Mouse (Mus musculus) stomach, postnatal 0 days (tissue): ENCODE data around the gene Nup107. TPM values are rescaled to one million over a fixed set of nuclear protein-coding genes. Genes with fewer than 3 reads are reported as not detected.
A peak's percentile ranks its signal among the peaks of the same experiment; 100 is the strongest.

ENCODE experiments used
- ATAC-seq: fragments of 200-750 bp; cut with Nextera tagmentation; 2 replicates; pipeline ENCODE4 v1.8.0; 2017; ENCODE audit not compliant: low FRiP score, low TSS enrichment
- DNase-seq: peaks from one replicate; pipeline ENCODE4 v3.0.0-alpha.2; 2016; ENCODE audit warnings: low spot score
- H3K27ac ChIP-seq: fragments of 300-500 bp; sonication (generic); replicated peaks from 2 replicates; pipeline ENCODE4 v1.5.1; 2014; ENCODE audit warnings: mild to moderate bottlenecking, control low read depth
- H3K27me3 ChIP-seq: fragments of 300-500 bp; sonication (generic); 2 replicates; pipeline ENCODE4 v1.6.1; 2014; ENCODE audit warnings: low read length; ENCODE audit not compliant: control insufficient read depth, insufficient read depth
- H3K36me3 ChIP-seq: fragments of 300-500 bp; sonication (generic); 2 replicates; pipeline ENCODE4 v1.6.1; 2014; ENCODE audit warnings: low read length, mixed read lengths; ENCODE audit not compliant: control insufficient read depth, insufficient read depth
- H3K4me1 ChIP-seq: fragments of 300-500 bp; sonication (generic); replicated peaks from 2 replicates; pipeline ENCODE4 v1.6.1; 2014; ENCODE audit warnings: antibody characterized with exemption; ENCODE audit not compliant: control insufficient read depth, insufficient read depth
- H3K4me2 ChIP-seq: fragments of 300-500 bp; sonication (generic); replicated peaks from 2 replicates; pipeline ENCODE4 v1.6.1; 2014; ENCODE audit warnings: low read depth, mild to moderate bottlenecking, control low read depth, moderate library complexity
- H3K4me3 ChIP-seq: fragments of 300-500 bp; sonication (generic); 2 replicates; pipeline ENCODE4 v1.5.1; 2014; ENCODE audit warnings: low read depth, low read length, control low read depth
- H3K9ac ChIP-seq: fragments of 300-500 bp; sonication (generic); 2 replicates; pipeline ENCODE4 v1.6.1; 2014; ENCODE audit warnings: mild to moderate bottlenecking, low read length, control low read depth, mixed read lengths
- H3K9me3 ChIP-seq: fragments of 300-500 bp; sonication (generic); 2 replicates; pipeline ENCODE4 v1.6.1; 2016; ENCODE audit warnings: low read length; ENCODE audit not compliant: control insufficient read depth
- CTCF ChIP-seq: IDR thresholded peaks from 2 replicates; pipeline ENCODE4 v1.5.1; 2016; ENCODE audit warnings: antibody characterized with exemption, low read depth, mild to moderate bottlenecking, moderate library complexity
- EP300 ChIP-seq: optimal IDR thresholded peaks from 2 replicates; pipeline ENCODE3; 2016; ENCODE audit warnings: antibody characterized with exemption
- WGBS: fragments of 180-500 bp; shearing (Covaris S2); extraction: QIAGEN DNeasy Blood & Tissue Kit; methylation state at CpG from one replicate; pipeline ENCODE4 v1.1.7; 2014; 5-methylcytosine and 5-hydroxymethylcytosine counted together
- polyA plus RNA-seq: library from polyadenylated mRNA; unstranded; fragments of >200 nt; fragmentation: Nextera tagmentation; extraction: Ambion mirVana; gene quantifications from 2 replicates; pipeline ENCODE4 v1.2.1, GENCODE M21; 2015

The Nup107 gene
- polyA plus RNA-seq, 1 experiment from 2014 or later, result 16.5 TPM

DNA sequence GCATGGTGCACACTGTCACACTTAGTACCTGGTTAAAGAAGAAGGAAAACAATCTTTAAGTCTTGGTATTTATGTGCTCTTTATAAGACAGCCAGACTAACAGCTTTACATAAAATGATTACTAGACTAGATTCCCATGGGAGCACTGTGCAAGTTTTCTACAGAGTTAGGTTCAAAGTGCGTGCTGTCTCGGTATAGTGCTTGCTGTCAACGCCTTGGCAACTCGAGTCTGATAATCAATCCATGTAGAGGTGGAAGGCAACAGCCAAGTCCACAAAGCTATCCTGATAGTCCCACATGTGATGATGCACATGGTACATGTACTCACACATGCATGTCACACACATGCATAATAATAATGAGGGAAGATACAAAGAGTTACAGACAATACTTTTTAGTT lies 32.1 kb upstream of the Nup107 start:
- Histone ChIP-seq H3K27ac (no peak overlapping the region), H3K4me3 (no peak overlapping the region), H3K9me3 (no peaks in the 10 kb centered on the region), H3K4me2 (no peak overlapping the region), H3K4me1 (0 out of 2 replicates have a peak, but pooled peaks cover 3% of the 10 kb centered on the region), H3K27me3 (no peaks in the 10 kb centered on the region), H3K9ac (no peak overlapping the region), H3K36me3 (peaks cover 21% of the 10 kb centered on the region)
- no peak for DNase-seq
- TF ChIP-seq EP300 (no peak), CTCF (no peak)
- no peak for ATAC-seq
- 63% methylated on average over 4 of the region's 4 CpGs for WGBS

- no peak overlapping the region for H3K9ac ChIP-seq
- 0 out of 2 replicates have a peak, but pooled peaks cover 3% of the 10 kb centered on the region for H3K4me1 ChIP-seq
- WGBS, result 49% methylated on average over 4 of the region's 4 CpGs
- H3K27ac ChIP-seq, result no peak overlapping the region
- H3K36me3 ChIP-seq, result peaks cover 24% of the 10 kb centered on the region
- no peak overlapping the region for H3K4me2 ChIP-seq
- no peak overlapping the region for H3K4me3 ChIP-seq
- peak; percentile 48 for DNase-seq
- no peaks in the 10 kb centered on the region for H3K9me3 ChIP-seq
- no peaks in the 10 kb centered on the region for H3K27me3 ChIP-seq
- TF ChIP-seq CTCF (peak; percentile 54), EP300 (no peak)
- ATAC-seq, result peak; percentile 91
These were observed 31.6 kb upstream of the Nup107 start for GRCm38 (mm10) chr10:117824139-117824538.

GRCm38 (mm10) chr10:117823321-117823720 lies 30.8 kb upstream of the Nup107 start:
- 0 out of 2 replicates have a peak, but pooled peaks cover 3% of the 10 kb centered on the region for H3K4me1 ChIP-seq
- TF ChIP-seq CTCF, result no peak
- no peak for TF ChIP-seq EP300
- H3K36me3 ChIP-seq, result peaks cover 26% of the 10 kb centered on the region
- no peak overlapping the region for H3K4me3 ChIP-seq
- no peak for DNase-seq
- no peaks in the 10 kb centered on the region for H3K27me3 ChIP-seq
- no peaks in the 10 kb centered on the region for H3K9me3 ChIP-seq
- no peak for ATAC-seq
- no peak overlapping the region for H3K27ac ChIP-seq
- 65% methylated on average over 6 of the region's 6 CpGs for WGBS
- no peak overlapping the region for H3K9ac ChIP-seq
- no peak overlapping the region for H3K4me2 ChIP-seq

DNA sequence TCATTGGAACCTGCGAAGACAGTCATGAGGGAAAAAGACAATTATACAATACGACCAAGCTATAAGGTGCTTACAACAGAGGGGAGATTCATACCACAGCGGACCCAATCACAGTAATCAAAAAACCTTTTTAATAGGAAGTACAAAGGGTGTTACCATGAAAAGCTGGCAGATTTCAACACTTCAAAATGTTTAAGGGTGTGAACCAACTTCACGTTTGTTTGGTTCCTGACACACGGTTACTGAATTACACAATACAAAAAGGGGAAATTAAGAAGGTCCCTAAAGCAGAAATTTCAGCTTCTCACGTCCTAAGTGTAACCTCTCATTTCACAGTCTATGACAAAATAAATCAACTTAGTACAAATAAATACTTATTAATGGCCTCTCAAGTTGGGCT lies 26.1 kb upstream of the Nup107 start:
- TF ChIP-seq CTCF, result no peak
- no peak overlapping the region for H3K27ac ChIP-seq
- H3K4me3 ChIP-seq, result no peak overlapping the region
- no peaks in the 10 kb centered on the region for H3K27me3 ChIP-seq
- ATAC-seq, result no peak
- no peak overlapping the region for H3K4me2 ChIP-seq
- H3K9me3 ChIP-seq, result no peaks in the 10 kb centered on the region
- H3K4me1 ChIP-seq, result no peaks in the 10 kb centered on the region
- 79% methylated on average over 6 of the region's 6 CpGs for WGBS
- peaks cover 47% of the 10 kb centered on the region for H3K36me3 ChIP-seq
- H3K9ac ChIP-seq, result no peak overlapping the region
- DNase-seq, result no peak

DNA sequence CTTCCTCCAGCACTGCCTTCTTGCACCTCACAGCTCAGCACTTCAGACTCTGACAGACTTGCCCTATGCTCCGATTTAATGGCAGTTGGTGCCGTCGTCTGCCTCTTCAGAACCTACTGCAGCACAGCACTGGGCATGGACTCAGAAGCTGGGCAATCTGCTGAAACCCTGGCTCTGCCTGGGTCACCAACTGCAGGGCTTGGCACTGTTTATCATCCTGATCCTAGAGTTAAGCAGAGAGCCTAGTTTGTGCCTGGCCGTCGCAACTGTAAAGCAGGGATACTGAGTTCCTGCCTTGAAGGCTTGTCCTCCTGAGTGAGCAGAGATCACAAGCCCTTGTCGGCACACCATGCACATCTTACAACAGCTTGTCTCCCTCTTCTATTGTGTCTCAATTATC lies 24.2 kb upstream of the Nup107 start:
- no peak for TF ChIP-seq EP300
- no peak for TF ChIP-seq CTCF
- Histone ChIP-seq H3K27ac (no peak overlapping the region), H3K9me3 (no peaks in the 10 kb centered on the region), H3K27me3 (no peaks in the 10 kb centered on the region), H3K4me3 (no peak overlapping the region), H3K4me1 (no peaks in the 10 kb centered on the region), H3K4me2 (no peak overlapping the region), H3K36me3 (peaks cover 44% of the 10 kb centered on the region), H3K9ac (no peak overlapping the region)
- no peak for DNase-seq
- ATAC-seq, result no peak
- 93% methylated on average over 6 of the region's 6 CpGs for WGBS

- H3K9me3 ChIP-seq, result no peaks in the 10 kb centered on the region
- H3K9ac ChIP-seq, result no peak overlapping the region
- WGBS, result 79% methylated on average over 2 of the region's 2 CpGs
- peaks cover 23% of the 10 kb centered on the region for H3K36me3 ChIP-seq
- TF ChIP-seq CTCF, result no peak
- TF ChIP-seq EP300, result no peak
- no peak overlapping the region for H3K4me3 ChIP-seq
- H3K4me2 ChIP-seq, result no peak overlapping the region
- H3K27ac ChIP-seq, result no peak overlapping the region
- no peak for DNase-seq
- ATAC-seq, result no peak
- no peaks in the 10 kb centered on the region for H3K27me3 ChIP-seq
- H3K4me1 ChIP-seq, result no peaks in the 10 kb centered on the region
These were observed 20.0 kb upstream of the Nup107 start for GRCm38 (mm10) chr10:117812501-117812900.
